Mouse (Mus musculus) embryonic facial prominence, embryonic 11.5 days (tissue): Measurements from ENCODE around the gene Xirp1. TPM values are rescaled to one million over a fixed set of nuclear protein-coding genes. Genes with fewer than 3 reads are reported as not detected.

ENCODE experiments used
- ATAC-seq: fragments of 200-750 bp; cut with Nextera tagmentation; replicated peaks from 2 replicates; pipeline ENCODE4 v1.8.0; 2017; ENCODE audit warnings: low read depth; ENCODE audit not compliant: insufficient number of reproducible peaks, low FRiP score, low TSS enrichment
- DNase-seq: peaks from one replicate; pipeline ENCODE4 v3.0.0-alpha.2; 2015; ENCODE audit warnings: low spot score
- H3K27ac ChIP-seq: fragments of 300-500 bp; sonication (generic); replicated peaks from 2 replicates; pipeline ENCODE4 v1.5.1; 2014; ENCODE audit warnings: mild to moderate bottlenecking, low read depth, low read length, control low read depth
- H3K27me3 ChIP-seq: fragments of 300-500 bp; sonication (generic); 2 replicates; pipeline ENCODE4 v1.6.1; 2014; ENCODE audit warnings: mild to moderate bottlenecking, low read length, moderate library complexity, mixed read lengths; ENCODE audit not compliant: control insufficient read depth, insufficient read depth
- H3K36me3 ChIP-seq: fragments of 300-500 bp; sonication (generic); replicated peaks from 2 replicates; pipeline ENCODE4 v1.6.1; 2014; ENCODE audit warnings: low read depth, mild to moderate bottlenecking, low read length, moderate library complexity, mixed read lengths; ENCODE audit not compliant: control insufficient read depth, insufficient read depth
- H3K4me1 ChIP-seq: fragments of 300-500 bp; sonication (generic); 2 replicates; pipeline ENCODE4 v1.6.1; 2014; ENCODE audit warnings: low read length, mixed read lengths; ENCODE audit not compliant: control insufficient read depth, insufficient read depth
- H3K4me2 ChIP-seq: fragments of 300-500 bp; sonication (generic); 2 replicates; pipeline ENCODE4 v1.6.1; 2014; ENCODE audit warnings: low read depth, mild to moderate bottlenecking, control low read depth, low read length, moderate library complexity
- H3K4me3 ChIP-seq: fragments of 300-500 bp; sonication (generic); 2 replicates; pipeline ENCODE4 v1.5.1; 2014; ENCODE audit warnings: low read depth, low read length, control low read depth
- H3K9ac ChIP-seq: fragments of 300-500 bp; sonication (generic); replicated peaks from 2 replicates; pipeline ENCODE4 v1.6.1; 2014; ENCODE audit warnings: mild to moderate bottlenecking, control low read depth, low read length
- H3K9me3 ChIP-seq: fragments of 300-500 bp; sonication (generic); replicated peaks from 2 replicates; pipeline ENCODE4 v1.6.1; 2016; ENCODE audit warnings: mild to moderate bottlenecking, low read length, inconsistent platforms, mixed read lengths; ENCODE audit not compliant: control insufficient read depth
- WGBS: fragments of 180-500 bp; shearing (Covaris S2); extraction: QIAGEN DNeasy Blood & Tissue Kit; methylation state at CpG from one replicate; pipeline ENCODE4 v1.1.7; 2014; 5-methylcytosine and 5-hydroxymethylcytosine counted together
- polyA plus RNA-seq: library from polyadenylated mRNA; unstranded; fragments of >200 nt; fragmentation: Nextera tagmentation; extraction: Ambion mirVana; gene quantifications from 2 replicates; pipeline ENCODE4 v1.2.1, GENCODE M21; 2014

Xirp1 gene
- polyA plus RNA-seq, result 0.06 and 0.13 TPM in 2 replicates

GRCm38 (mm10) chr9:120023086-120023811 is at the start of gene Xirp1:
TSS of gene Xirp1 (minus strand) at chr9:120023598.
- no peaks in the 10 kb centered on the region for H3K27me3 ChIP-seq
- DNase-seq, result no peak
- 85% methylated on average over 18 of the region's 18 CpGs for WGBS
- H3K9me3 ChIP-seq, result no peaks in the 10 kb centered on the region
- no peak within 1 kb of the TSS for H3K4me3 ChIP-seq
- H3K4me1 ChIP-seq, result no peaks in the 10 kb centered on the region; the same call in none of the 2 replicates
- no peak within 1 kb of the TSS for H3K9ac ChIP-seq
- H3K27ac ChIP-seq, result no peak within 1 kb of the TSS
- no peak within 1 kb of the TSS for H3K4me2 ChIP-seq
- H3K36me3 ChIP-seq, result no peaks in the 10 kb centered on the region
- no peak for ATAC-seq

GRCm38 (mm10) chr9:120073169-120073568 is 49.8 kb upstream of the Xirp1 start:
- no peaks in the 10 kb centered on the region for H3K9me3 ChIP-seq
- H3K9ac ChIP-seq, result no peak overlapping the region
- DNase-seq, result peak; percentile 84
- H3K4me3 ChIP-seq, result no peak overlapping the region
- no peaks in the 10 kb centered on the region for H3K4me1 ChIP-seq
- H3K27me3 ChIP-seq, result no peaks in the 10 kb centered on the region
- ATAC-seq, result 0 out of 2 replicates have a peak, but pooled peaks have one; percentile 52
- no peak overlapping the region for H3K27ac ChIP-seq
- 27% methylated on average over 3 of the region's 3 CpGs for WGBS
- H3K36me3 ChIP-seq, result no peaks in the 10 kb centered on the region
- no peak overlapping the region for H3K4me2 ChIP-seq

- Histone ChIP-seq H3K4me1 (no peaks in the 10 kb centered on the region), H3K27ac (no peak overlapping the region), H3K36me3 (no peaks in the 10 kb centered on the region), H3K4me2 (no peak overlapping the region), H3K9me3 (no peaks in the 10 kb centered on the region), H3K9ac (no peak overlapping the region), H3K4me3 (no peak overlapping the region), H3K27me3 (no peaks in the 10 kb centered on the region)
- no peak for DNase-seq
- WGBS, result 77% methylated on average over 2 of the region's 2 CpGs
- ATAC-seq, result no peak
These were observed 47.9 kb upstream of the Xirp1 start for GRCm38 (mm10) chr9:120071251-120071650.

- no peak within 1 kb of the TSS for H3K9ac ChIP-seq
These were observed 46.4 kb upstream of the Xirp1 start, which contains the start of gene Cx3cr1 for GRCm38 (mm10) chr9:120069779-120070178. TSS of gene Cx3cr1 (minus strand) at chr9:120069879.

GRCm38 (mm10) chr9:120068047-120068446 is 44.6 kb upstream of the Xirp1 start:
- no peak for DNase-seq
- no peaks in the 10 kb centered on the region for H3K36me3 ChIP-seq
- 62% methylated on average over 10 of the region's 10 CpGs for WGBS
- H3K9me3 ChIP-seq, result no peaks in the 10 kb centered on the region
- ATAC-seq, result no peak
- H3K4me1 ChIP-seq, result no peaks in the 10 kb centered on the region
- no peak overlapping the region for H3K9ac ChIP-seq
- H3K27me3 ChIP-seq, result no peaks in the 10 kb centered on the region
- H3K27ac ChIP-seq, result no peak overlapping the region
- no peak overlapping the region for H3K4me3 ChIP-seq
- H3K4me2 ChIP-seq, result no peak overlapping the region

More at GRCm38 (mm10) chr9:120069779-120070178, 46.4 kb upstream of the Xirp1 start, which contains the start of gene Cx3cr1:
- ATAC-seq, result no peak
- H3K9me3 ChIP-seq, result no peaks in the 10 kb centered on the region
- H3K4me2 ChIP-seq, result no peak within 1 kb of the TSS
- no peaks in the 10 kb centered on the region for H3K36me3 ChIP-seq
- H3K27ac ChIP-seq, result no peak within 1 kb of the TSS
- H3K27me3 ChIP-seq, result no peaks in the 10 kb centered on the region
- no peaks in the 10 kb centered on the region for H3K4me1 ChIP-seq
- DNase-seq, result no peak
- H3K4me3 ChIP-seq, result no peak within 1 kb of the TSS
- 83% methylated on average over 11 of the region's 11 CpGs for WGBS

- H3K9me3 ChIP-seq, result no peaks in the 10 kb centered on the region
- no peak for DNase-seq
- WGBS, result 91% methylated on average over 2 of the region's 2 CpGs
- H3K4me1 ChIP-seq, result no peaks in the 10 kb centered on the region
- no peak overlapping the region for H3K27ac ChIP-seq
- H3K36me3 ChIP-seq, result no peaks in the 10 kb centered on the region
- no peaks in the 10 kb centered on the region for H3K27me3 ChIP-seq
- no peak overlapping the region for H3K9ac ChIP-seq
- no peak overlapping the region for H3K4me3 ChIP-seq
- ATAC-seq, result no peak
- H3K4me2 ChIP-seq, result no peak overlapping the region
These were observed 44.2 kb upstream of the Xirp1 start for GRCm38 (mm10) chr9:120067609-120068008.

- 76% methylated on average over 4 of the region's 4 CpGs for WGBS
- ATAC-seq (no peak), DNase-seq (no peak)
These were observed 40.9 kb upstream of the Xirp1 start for GRCm38 (mm10) chr9:120064317-120064716.

GRCm38 (mm10) chr9:120058730-120059129 is 35.3 kb upstream of the Xirp1 start:
- Histone ChIP-seq H3K4me3 (no peak overlapping the region), H3K9me3 (no peaks in the 10 kb centered on the region), H3K36me3 (no peaks in the 10 kb centered on the region), H3K4me1 (no peaks in the 10 kb centered on the region), H3K9ac (no peak overlapping the region), H3K27ac (no peak overlapping the region), H3K27me3 (no peaks in the 10 kb centered on the region), H3K4me2 (no peak overlapping the region)
- DNase-seq, result no peak
- no peak for ATAC-seq
- WGBS, result 72% methylated on average over 3 of the region's 3 CpGs

More at GRCm38 (mm10) chr9:120064317-120064716, 40.9 kb upstream of the Xirp1 start:
- H3K27me3 ChIP-seq, result no peaks in the 10 kb centered on the region
- no peak overlapping the region for H3K27ac ChIP-seq
- no peaks in the 10 kb centered on the region for H3K36me3 ChIP-seq
- H3K9me3 ChIP-seq, result no peaks in the 10 kb centered on the region
- H3K4me3 ChIP-seq, result no peak overlapping the region
- no peaks in the 10 kb centered on the region for H3K4me1 ChIP-seq
- no peak overlapping the region for H3K9ac ChIP-seq
- no peak overlapping the region for H3K4me2 ChIP-seq
